Mouse (Mus musculus) urinary bladder, postnatal 25 days (tissue): Measurements from ENCODE around the gene Cdrt4.

Experiments
- DNase-seq: peaks from one replicate; pipeline ENCODE4 v3.0.0; 2022; ENCODE audit warnings: low spot score

Gene Cdrt4

DNA sequence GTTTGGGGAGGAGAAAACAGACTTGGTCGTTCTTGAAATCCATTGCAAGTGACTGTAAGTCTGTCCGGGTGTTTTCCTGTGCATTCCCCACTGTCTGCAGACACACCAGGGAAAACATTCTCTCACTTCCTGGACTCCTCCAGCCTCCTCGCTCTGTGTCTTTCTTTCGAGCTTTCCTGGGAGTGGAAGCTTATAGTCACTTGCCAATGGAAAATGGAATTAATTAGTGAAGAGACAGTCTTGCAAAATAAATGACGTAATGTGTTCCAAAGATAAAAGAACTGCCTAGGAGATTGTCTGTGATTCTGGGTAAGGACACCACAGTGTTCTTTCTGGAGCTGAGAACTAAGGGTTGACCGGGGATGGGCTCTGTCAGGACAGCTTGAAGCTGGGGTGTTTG, 7.5 kb upstream of the Cdrt4 start:
- no peak for DNase-seq

DNA sequence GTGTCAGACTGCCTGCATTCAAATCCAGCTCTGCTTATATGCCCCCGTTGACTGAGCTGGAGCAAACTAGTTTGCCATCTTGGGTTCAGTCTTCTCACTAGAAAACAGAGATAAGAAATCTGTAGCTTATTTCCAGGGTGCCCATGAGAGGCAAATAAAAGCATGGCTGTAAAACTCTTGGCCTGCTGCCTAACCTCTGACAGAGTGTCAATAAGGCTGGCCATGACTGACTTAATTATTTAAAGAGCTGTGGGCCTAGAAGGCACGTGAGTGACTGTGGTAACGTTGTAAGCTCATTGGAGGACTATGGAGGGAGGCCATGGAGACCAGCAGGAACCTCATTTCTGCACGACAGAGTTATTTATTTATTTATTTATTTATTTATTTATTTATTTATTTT, 5.5 kb upstream of the Cdrt4 start:
- no peak for DNase-seq

DNA sequence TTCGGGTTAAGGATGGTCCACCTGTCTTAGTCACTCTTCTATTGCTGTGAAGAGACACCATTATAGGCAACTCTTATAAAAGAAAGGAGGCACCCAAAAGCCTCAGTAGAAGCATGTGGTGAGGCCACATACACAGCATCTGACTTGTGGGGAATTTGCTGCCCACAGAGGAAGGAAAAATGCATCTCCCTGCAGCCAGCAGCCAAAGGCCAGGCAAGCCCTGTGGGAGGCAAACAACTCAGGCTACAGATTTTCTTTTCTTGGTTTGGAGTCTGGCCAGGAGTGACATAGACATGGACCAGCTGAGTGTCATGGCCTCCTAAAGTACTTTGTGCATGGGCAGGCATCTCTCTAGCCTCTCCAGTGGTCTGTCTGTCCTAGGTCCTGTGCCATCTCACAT, 1.4 kb upstream of the Cdrt4 start:
- no peak for DNase-seq

DNA sequence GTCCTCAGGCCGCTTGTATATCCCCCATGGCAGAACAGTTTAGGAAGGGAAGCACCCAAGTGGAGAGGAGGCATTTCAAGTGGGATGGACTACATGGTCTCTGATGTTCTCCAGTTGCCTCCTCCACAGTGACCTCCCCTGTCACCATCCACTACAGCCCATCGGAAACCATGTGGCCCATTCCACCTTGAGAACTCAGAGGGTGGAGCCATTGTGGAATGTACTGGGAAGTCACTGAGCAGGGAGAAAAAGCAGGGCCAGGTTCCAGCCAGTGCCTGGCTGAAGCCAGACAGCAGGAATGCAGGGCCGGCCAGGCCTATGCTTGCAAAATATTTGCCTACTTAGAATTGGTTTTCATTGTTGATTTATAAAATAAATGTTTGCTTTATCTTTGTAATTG, 3.8 kb downstream of the Cdrt4 start:
- no peak for DNase-seq

DNA sequence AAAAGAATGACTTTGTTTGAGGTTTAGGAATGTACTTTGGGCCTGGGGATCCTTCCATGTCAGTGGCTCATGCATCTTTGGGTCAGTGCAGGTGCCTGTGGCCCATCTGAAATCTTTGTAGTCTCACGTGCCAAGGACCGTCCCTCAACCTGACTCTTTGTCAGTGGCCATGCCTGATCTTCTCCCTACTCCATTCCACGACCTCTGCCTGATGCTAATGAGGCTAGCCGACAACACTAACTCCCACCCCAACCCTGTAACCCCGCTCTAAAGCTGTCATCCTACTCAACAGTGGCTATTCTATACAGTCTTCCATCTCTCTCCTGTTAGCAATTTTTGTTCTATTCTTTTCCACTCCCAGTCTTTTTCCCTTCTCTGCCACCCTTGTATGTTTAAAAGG, 4.2 kb downstream of the Cdrt4 start:
- DNase-seq, result no peak

DNA sequence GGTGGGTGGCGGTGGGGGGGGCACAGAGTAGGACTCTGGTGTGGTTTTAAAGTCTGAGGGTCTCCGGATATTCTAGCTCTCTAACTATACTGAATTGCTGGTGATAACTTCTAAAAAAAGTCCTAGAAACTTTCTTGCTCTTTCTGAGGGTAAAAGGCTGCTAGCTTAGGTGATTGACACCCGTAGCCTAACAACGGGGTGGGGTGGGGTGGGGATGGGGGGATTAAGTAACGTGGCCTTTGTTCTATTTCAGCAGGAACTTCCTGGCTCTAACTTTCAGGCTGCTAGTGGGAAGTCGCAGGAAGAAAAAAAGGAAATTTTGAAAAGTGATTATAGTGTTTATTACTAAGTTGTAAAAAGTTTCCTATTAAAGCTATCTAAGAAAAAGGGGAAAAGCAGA, 4.8 kb downstream of the Cdrt4 start:
- no peak for DNase-seq

DNA sequence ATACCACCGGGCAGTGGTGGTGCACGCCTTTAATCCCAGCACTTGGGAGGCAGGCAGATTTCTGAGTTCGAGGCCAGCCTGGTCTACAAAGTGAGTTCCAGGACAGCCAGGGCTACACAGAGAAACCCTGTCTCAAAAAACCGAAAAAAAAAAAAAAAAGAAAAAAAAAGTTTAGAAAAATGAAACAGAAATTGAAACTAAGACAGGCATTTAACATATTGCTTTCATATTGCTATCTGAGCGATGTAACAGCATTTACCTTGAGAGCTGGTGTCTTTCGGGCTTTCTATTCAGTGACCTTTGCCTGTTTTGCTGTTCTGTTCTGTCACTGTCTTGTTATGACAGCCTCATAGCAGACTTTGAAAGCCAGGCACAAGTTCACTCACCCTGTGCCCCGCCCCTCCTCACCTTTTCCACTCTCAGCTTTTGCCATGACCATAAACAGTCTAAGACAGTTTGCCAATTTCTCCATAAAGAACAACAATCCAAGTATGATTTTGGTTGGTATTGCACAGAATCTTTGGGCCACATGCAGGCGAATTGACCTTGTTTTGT, 6.7 kb downstream of the Cdrt4 start:
- DNase-seq, result no peak

DNA sequence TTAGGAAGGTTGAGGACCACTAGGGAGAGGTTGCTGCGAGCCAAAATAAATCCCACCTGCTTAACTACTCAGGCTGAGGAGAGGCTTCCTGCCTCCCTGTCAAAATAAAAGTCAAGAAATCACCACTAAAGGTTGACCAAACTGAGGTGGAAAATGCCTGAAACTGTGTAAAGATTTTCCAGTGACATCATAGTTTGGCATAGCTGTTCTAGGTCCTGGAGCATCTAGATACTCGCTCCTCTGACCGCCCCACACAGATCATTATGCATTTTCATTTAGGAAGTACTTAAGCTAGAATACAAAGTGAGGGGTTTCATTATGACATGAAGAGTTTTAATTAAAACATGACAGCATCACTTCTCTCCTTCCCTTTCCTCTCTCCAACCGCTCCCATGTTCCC, 12.3 kb downstream of the Cdrt4 start:
- DNase-seq, result no peak

DNA sequence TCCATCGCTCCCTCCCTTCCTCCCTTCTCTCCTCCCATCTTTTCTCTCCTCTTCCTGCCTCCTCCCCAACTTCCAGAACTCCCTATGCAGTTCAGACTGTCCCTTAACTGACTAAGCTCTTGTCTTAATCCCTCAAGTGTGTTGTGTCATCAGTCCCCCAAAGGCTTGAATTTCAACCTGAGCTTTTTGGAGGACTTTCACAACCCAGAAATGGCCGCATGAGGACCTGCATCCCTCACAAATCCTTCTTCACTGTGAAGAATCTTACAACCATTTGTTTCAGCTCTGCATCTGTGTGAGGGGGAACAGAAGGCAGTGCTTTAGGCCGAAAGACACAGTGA, 15.4 kb downstream of the Cdrt4 start:
- no peak for DNase-seq

DNA sequence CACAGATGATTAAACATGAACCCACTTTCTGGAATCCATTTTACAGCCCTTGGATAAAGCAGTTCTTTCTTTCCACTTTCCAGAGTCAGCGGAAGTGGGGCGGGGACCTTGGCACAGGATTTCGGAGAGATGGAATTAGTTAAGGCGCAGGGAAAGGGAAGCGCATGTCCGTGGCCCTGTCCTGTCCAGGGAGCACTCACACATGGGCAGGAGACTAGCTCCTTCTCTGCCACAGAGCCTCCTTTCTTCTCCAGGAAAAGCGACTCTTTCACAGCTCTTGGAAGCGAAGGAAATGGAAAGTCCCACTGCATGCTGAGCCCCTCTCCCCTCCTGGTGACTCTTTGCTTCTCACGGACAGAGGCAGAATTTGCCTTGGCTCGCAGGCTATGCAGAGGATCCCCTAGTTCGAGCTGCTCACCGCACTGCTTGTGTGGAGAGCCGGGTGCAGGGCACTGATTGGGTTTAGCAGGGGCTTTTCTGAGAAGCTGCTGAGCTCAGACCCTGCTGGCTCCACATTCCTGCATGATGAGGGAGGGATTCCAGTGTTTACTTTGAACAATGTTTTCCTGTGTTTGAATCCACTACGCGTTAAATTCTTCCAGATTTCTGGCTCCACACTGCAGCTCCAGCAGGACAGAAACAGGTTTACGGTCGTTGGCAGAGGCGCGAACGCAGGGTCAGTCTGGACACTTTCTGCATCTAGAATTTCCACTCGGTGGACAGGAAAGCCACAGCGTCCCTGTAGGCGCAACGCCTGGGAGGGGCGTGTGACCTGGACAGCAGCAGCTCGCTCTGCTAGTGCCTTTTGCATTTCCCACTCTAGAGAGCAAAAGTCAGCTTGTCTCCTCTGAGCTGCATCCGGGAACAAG, 16.0 kb downstream of the Cdrt4 start:
- peak; percentile 31 for DNase-seq

DNA sequence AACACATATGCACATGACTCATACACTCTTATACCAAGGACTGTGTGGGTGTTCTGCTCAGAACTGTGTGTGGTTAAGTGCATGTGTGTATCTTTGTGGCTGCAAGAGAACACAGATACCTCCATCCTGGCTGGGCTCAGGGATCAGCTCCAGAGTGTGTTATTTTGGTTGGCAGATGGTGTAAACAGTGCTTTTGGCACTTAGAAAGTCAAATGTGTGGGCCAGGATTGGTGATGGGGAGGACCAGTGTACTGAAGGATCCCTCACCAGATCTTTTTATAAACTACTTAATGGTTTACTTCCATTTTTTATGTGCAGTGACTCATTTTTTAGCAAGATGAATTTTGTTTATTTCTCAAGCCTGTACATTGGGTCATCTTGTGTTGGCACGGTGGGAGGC, 26.2 kb downstream of the Cdrt4 start:
- no peak for DNase-seq

DNA sequence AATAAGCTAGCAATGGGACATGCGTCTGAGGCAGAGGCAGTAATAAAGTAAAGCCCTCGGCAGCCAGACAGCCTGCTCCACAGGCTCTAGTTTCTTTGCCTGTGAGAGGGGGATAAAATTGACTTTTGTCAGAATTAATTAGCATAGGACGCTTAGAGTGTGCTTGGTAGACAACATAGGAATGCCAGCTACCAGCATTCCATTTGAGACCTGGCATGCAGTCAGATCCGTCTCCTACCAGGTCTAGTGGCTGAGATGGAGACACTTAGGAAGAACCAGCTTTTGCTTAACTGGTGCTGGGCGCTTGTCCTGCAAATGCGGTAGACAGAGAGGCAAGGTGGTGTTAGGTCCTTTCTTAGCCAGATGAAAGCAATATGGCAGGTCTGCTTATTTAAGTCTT, 27.9 kb downstream of the Cdrt4 start:
- DNase-seq, result no peak

DNA sequence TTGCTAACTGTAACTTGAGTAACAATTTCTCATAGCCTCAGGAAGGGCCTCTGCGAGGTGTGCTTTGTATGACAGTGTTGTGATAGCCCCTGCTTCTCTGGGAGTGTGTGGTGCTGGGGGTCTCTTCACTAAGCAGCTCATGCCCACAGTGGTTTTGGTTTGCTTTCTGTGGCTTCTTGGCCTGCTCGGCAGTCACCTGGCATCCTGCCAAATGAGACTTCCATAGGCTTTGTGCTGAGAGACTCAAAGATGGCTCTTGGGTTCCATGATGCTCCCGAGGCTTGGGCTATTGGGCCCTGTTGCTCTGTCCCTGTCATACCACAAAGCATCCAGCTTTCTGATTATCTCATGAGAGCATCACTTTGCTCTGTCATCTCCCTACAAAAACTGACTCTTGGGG, 30.7 kb downstream of the Cdrt4 start:
- no peak for DNase-seq

DNA sequence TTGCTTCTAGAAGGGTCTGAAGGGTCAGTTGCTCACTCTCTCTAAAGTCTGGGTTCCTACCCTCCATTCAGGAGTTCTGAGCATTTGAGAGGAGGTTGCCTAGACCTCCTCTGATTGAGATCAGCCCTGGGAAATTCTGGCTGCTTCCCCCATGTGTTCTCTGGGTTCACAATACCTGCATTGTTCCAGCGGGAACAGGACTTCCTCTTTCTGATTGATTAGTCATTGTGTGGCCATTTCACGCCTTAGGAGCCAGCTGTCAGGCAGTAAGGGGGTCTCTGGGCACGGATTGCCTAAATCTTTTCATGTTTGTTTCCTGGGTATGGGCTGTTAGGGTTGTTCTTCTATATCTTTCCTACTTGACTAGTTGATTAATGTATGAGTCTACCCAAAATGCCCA, 32.8 kb downstream of the Cdrt4 start:
- no peak for DNase-seq

DNA sequence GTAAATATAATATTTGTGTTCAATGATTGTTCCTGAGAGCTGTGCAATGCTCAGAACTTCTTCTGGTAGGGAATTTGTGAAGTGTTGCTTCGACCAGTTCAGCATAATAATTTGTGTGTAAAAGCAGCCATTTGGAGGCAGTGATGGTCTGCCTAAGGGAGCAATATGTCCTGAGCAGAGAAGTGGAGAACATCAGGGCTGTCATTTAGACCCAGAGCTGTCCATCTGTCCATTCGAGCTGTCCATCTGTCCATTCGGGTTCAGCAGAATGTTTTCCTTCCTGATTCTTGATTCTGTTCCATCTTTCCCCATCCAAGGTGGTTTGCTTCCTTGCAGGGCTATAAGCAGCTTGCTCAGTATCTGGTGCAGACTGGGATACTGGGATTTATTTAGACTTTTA, 33.4 kb downstream of the Cdrt4 start:
- no peak for DNase-seq

DNA sequence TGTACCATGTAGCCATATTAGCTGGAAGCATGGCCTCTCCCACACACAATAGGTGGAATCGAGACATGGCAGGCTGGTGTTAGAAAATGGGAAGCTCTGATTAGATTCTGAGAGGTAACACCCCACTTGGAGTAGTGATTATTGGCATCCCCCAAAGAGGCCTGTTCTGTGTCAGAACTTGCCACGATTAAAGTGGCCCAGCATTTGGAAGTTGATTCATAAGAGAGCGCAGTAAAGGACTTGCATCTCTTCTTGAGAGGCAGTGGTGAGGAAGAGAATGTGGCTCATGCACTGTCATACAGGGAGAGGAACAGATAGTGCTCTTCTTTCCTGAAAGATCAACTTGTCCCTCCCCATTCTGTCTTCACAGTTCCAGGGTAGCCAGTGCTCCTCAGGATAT, 34.1 kb downstream of the Cdrt4 start:
- no peak for DNase-seq

DNA sequence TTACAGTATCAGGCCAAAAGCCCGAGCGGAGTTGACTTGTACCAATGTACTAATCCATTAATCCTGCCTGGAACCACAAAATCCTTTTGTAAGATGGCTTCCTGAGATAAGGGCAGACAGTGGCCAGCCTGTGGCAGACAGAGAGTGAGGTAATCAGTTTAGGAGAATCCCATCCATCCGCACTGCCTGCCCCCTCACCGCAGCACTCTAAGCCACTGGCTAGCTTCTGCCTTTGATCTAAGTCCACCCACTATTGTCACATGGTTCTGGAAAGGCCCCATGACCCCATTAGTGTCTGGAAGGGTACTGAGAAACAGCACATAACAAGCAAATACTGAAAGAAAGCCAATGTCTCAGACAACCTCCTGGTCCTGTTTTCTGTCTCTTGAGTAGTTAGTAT, 35.6 kb downstream of the Cdrt4 start:
- DNase-seq, result no peak

DNA sequence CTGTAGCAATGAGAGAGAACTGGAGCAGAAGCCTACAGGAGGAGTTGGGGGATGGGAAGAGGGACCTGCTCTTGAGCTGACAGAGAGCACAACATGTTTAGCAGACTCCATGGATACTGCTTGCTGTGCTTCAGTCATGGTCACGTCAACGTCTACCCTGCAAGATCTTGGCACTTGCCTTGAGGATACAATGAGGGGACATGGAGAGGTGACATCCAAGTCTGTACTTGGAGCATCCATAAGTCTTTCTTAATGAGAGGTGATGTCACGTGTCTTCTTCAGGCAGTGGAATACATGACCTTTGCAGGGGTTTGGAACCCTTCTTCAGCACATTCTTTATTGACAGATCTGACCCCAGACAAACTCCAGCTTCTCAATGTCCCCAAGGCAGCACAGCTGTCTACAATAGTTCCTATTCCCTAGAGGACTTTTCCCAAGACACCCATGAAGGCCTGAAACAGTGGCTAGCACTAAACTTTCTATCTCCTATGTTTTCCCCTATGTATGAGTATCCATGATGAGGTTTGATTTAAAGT, 39.2 kb downstream of the Cdrt4 start:
- DNase-seq, result no peak

DNA sequence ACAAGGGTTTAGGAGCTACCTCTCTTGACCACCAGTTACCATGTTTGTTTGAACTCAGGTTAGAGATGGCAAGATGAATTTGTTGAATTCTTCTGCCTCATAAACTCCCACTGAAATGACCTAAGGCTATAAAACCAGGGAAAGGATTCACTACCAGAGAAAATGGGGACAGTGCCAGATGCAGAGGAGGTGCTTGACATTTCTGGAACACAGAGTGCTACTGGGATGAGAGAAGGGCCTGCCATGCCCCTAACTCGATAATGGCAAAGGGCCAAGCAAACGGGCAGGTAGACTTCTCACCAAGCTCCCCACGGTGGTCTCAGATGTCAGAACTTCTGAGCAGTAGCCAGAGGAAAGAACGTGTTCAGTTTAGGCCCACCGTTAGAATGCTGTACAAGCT, 39.8 kb downstream of the Cdrt4 start:
- peak; percentile 18 for DNase-seq

DNA sequence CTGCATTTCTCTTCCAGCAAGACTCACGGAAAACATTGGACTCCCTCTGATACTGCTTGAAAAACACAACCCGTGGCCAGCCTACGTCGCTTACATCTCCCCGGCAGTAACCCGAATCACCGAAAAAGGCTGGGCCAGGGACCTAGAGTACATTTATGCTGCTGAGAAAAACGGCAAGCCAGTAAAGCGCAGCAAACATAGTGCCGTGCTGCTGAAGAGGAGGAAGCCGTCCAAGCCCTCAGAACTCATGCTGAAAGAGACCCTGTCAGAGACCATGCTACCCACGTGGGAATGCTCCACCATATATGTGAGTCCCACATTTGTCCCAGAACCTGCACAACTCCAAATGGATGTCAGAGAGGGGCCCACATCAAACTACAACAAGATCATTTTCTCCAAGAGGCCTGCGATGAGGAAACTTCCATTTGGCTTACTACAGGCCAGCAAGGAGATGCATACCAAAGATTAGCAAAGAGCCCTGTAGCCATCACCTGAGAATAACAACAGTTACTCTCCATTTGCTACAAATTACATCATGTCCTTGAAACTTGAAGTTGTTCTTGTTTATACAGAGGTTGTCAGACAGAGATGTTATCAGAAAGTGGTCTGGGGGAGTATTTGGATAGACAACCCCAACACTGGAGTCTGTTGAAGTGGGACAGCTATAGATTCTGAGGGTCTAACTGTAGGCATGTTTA, 41.7 kb downstream of the Cdrt4 start:
- DNase-seq, result no peak

DNA sequence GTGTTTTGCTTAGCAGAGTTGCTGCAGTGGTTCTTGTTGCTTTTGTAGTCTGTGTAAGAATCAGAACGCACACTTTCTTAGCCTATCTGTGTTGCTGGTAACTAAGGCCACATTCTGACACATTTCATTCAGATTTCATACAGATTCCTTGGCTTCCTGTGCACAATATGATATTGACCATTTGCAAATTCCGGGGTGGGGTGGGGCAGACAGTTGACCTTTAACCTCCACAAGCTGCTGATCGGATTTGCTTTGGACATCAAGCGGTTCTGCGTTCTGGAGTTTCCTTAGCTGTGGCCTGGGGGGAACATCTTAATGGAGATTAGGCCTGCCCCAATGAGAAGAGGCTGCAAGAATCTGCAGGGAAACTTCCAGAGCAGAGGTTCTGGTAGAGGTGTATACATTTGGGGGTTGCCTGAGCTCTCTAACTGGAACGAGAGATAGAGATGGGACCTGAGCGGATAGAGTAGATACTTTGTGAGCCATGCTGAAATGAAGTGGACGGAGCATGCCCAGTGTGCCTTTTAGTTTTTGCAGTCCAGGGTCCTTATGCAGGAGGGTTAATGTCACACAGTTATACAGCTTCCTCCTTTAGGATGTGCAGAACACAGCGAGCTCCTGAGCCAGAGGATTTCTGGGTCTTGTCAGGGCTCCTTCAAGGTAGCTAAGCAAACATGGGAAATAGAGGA, 44.2 kb downstream of the Cdrt4 start:
- DNase-seq, result no peak

DNA sequence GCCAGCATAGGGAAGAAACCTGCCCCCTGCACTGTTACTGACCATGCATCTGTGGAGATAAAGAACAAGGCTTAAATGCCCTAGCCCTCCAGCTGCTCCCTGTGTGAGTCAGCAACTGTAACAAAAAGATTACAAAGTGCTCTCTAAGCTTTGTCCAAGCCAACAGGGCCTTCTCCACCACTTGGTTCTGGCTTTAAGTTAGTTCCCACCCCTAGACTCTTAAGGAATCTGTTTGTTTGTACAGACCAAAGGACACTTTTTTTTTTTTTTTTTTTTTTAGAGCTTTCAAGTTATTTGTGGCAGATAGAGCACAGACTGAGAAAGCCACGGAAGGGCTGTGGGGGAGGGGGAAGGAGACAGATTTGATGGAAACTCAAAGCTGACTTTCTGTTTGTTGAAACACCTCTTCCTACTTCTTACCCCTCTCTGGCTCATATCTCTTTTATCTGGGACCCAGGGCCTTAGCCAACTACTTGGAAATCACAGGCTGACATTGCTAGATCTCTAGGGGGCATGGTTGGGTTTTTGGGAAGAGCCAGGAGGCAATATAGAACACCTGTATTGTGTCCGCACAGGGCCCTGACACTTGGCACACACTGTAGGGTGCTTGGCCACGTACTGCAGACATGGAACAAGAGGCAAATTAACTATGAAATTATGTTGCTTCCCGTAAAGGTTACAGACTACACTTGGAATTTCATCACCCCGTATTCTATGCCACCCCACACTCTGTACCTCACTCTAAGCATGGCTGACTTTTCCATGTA, 44.9 kb downstream of the Cdrt4 start:
- no peak for DNase-seq
